20 mouse cellular contexts compared by ENCODE assay signal in genomic region chr15:80417066-80417465, GRCm38 (mm10).
DNase-seq lines count a peak whose midpoint lies in the region; ATAC-seq lines count a peak whose summit lies in the region.
"Had no signal": no experiment of that assay in that cellular context is flagged by ENCODE, and none has a peak within 500 bp of the region (broad histone marks: within the 10 kb centered on the region; RNA-seq: fewer than 3 reads in every experiment).

No protein-coding gene starts in this region.

- H3K27me3 ChIP-seq in neural tube, embryonic 15.5 days (replicated peaks) = no peaks in the 10 kb centered on the region
- H3K27me3 ChIP-seq: embryonic facial prominence, embryonic 13.5 days; hindbrain, embryonic 12.5 days had no signal

- H3K9ac ChIP-seq in neural tube, embryonic 15.5 days (replicated peaks) = no peak overlapping the region
- H3K9ac ChIP-seq: embryonic facial prominence, embryonic 13.5 days; forebrain, embryonic 12.5 days; hindbrain, embryonic 12.5 days had no signal

- intact Hi-C loops in gastrocnemius, postnatal 14 days (cut with DNase I; ENCODE audit: low total_unique reads) = no loop called here
- intact Hi-C loops in gastrocnemius, postnatal 36 days (cut with DNase I) = no loop called here

- no peak overlapping the region for H3K4me2 ChIP-seq in neural tube, embryonic 15.5 days
- H3K4me2 ChIP-seq: embryonic facial prominence, embryonic 13.5 days; forebrain, embryonic 12.5 days; hindbrain, embryonic 12.5 days had no signal

- no peak overlapping the region for H3K4me3 ChIP-seq in neural tube, embryonic 15.5 days (replicated peaks)
- H3K4me3 ChIP-seq: embryonic facial prominence, embryonic 13.5 days; forebrain, embryonic 12.5 days; hindbrain, embryonic 12.5 days had no signal

- ATAC-seq in neural tube, embryonic 15.5 days (ENCODE audit: low FRiP score) = no peak
- ATAC-seq: forebrain, embryonic 16.5 days; hindbrain, embryonic 16.5 days; inflammation-experienced regulatory T-cells, adult 6 months; intestine, postnatal 0 days had no signal

- H3K4me1 ChIP-seq in neural tube, embryonic 15.5 days = peaks cover 5% of the 10 kb centered on the region; the same call in 1 of the 2 replicates
- H3K4me1 ChIP-seq: embryonic facial prominence, embryonic 13.5 days had no signal

- H3K27ac ChIP-seq in neural tube, embryonic 15.5 days (replicated peaks) = 0 out of 2 replicates have a peak overlapping the region, but pooled peaks have one; percentile 11
- H3K27ac ChIP-seq: embryonic facial prominence, embryonic 13.5 days; forebrain, embryonic 12.5 days; hindbrain, embryonic 12.5 days had no signal

- DNase-seq in gastrocnemius, postnatal 14 days = peak; percentile 32
- no peak for DNase-seq in gastrocnemius, postnatal 36 days
- DNase-seq in neural tube, embryonic 10.5 days (ENCODE audit: extremely low spot score, low spot score) = no peak
- DNase-seq in adrenal gland, adult 2 months = peak; percentile 45
- DNase-seq in adrenal gland, postnatal 25 days = peak; percentile 59
- DNase-seq in urinary bladder, postnatal 14 days (ENCODE audit: low spot score) = no peak
- no peak for DNase-seq in urinary bladder, adult 2 months (ENCODE audit: low spot score)
- DNase-seq: cerebellum, adult 11-12 months; cerebellum, adult 9-10 months; cerebellum, postnatal 36 days; heart, postnatal 10 days; heart, postnatal 4 days had no signal

- 54% methylated on average over 8 of the region's 9 CpGs for WGBS in neural tube, embryonic 15.5 days

- no peaks in the 10 kb centered on the region for H3K9me3 ChIP-seq in neural tube, embryonic 15.5 days (replicated peaks)
- H3K9me3 ChIP-seq: embryonic facial prominence, embryonic 13.5 days; forebrain, embryonic 12.5 days; hindbrain, embryonic 12.5 days had no signal

- no peaks in the 10 kb centered on the region for H3K36me3 ChIP-seq in neural tube, embryonic 15.5 days
- H3K36me3 ChIP-seq: embryonic facial prominence, embryonic 13.5 days; forebrain, embryonic 12.5 days; hindbrain, embryonic 12.5 days had no signal

Comparison
In these comparisons a context has a peak if more than half of its experiments do, and no peak if none do; other contexts are left out.
1. DNase-seq: peak in gastrocnemius, postnatal 14 days (single experiment), adrenal gland, adult 2 months (single experiment) and adrenal gland, postnatal 25 days (single experiment); none in gastrocnemius, postnatal 36 days (0 of 2), neural tube, embryonic 10.5 days (single experiment), urinary bladder, postnatal 14 days (single experiment) and urinary bladder, adult 2 months (single experiment).